Mouse (Mus musculus) c-Kit-negative CD71-positive TER-119-positive erythroid progenitor cells, embryonic 14.5 days (primary cell): ENCODE data around the gene Git1.

Source experiments
- DNase-seq: peaks from one replicate; pipeline ENCODE4 v3.0.0-alpha.2; 2013; ENCODE audit warnings: low read depth, low spot score

Git1 gene

DNA sequence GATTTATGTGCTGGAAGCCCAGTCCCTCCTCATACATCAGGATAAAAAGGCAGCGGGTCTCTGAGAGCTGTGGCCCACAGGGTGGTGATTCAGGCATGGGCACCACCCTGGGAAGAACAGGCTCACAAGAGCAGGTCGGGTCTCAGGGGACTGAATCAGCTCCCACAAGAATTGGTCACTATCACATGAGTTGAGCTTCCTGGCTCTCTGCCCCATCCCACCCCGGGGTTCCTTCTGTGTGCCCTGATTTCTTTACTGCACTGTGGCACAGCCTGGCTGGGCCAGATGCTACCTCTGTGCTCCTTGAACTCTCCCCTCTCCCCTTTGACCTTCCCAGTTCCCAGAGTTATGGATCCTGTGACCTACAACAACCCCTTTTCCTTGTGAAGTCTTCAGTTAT, 10.3 kb upstream of the Git1 start:
- DNase-seq = no peak

DNA sequence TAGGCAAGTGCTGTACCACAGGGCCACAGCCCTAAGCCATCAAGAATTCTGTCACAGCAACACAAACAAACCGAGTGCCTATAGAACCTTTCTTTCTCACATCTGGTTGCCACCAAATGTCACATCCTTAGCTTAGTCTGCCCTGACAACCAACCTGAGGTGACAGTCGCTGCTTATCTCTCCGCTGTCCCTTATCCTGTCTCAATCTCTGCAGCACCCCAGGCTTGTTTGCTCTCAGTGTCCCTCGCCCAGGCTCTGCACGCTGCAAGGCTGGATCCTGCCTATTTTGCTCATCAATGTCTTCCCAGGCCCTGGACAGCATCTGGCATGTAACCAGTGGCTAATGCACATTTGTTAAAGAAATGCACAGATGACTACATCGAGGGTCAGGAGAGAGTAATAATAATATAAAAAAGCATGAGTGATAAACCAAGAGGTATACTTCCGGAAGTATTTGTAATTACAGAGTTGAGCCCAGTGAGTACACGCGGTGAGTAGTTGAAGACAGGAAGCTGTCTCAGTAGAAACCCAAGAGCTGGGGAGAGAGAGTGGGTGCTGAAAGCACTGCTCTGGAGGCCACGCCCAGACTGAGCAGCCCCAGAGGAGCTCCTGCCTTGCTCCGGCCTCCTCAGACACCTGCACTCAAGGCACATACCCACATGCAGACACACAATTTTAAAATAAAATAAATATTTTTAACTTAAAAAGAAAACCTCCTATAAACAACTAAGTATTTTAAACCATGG, 9.7 kb upstream of the Git1 start:
- no peak for DNase-seq

GRCm38 (mm10) chr11:77485229-77485628, 8.1 kb upstream of the Git1 start:
- DNase-seq = no peak

DNA sequence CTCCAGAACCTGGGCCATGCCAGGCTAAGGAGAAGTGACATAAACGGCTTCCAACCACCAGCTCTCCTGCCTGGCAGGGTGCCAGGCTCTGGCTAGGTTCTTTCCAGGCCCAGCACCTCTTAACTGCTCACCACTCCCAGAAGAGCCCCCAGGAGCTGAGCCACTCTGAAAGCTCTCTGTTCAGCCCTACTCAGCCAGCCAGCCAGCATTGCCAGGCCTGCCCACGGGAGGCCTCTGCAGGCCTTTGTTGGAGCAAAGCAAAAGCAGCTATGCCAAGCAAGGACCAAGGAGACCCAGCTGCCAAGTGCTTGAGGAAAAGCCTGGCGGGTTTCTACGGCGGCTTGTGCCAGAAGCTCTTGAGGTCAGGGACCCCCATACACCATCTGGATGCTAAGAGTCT, 6.6 kb upstream of the Git1 start:
- DNase-seq = no peak

- DNase-seq = no peak
These were observed 4.4 kb upstream of the Git1 start for GRCm38 (mm10) chr11:77488771-77489581.

DNA sequence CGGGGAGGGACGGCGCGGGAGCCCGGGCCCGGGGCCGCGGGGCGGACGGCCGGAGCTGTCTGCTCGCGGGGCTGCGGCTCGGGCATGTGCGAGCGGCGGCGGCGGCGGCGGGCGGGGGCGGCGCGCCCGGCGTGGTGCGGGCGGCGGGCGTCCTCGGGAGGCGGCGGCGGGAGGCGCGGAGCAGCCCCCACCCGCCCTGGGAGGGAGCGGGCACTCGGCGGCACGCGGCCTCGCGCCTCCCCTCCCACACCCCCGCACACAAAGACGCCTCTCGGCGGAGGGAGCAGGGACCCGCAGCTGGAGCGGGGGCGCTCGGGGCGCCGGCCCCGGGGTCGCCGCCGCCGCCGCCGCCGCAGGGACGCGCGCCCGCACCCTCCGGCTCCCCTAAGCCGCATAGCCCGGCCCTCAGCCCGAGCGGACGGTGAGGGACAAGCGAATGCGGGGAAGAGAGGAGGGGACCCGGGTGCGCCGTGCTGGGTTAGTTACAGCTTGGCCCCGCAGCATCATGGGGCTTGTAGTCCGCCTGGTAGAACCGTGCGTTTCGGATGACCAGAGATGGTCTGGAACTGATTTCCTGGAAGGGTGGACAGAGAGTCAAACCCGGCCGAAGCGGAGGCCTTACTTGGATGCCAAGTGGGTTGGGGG, 3.6 kb upstream of the Git1 start, which contains the start of gene Ankrd13b:
Ankrd13b (minus strand) TSS at position 88 of the 645 bp plus-strand sequence.
- DNase-seq = no peak

DNA sequence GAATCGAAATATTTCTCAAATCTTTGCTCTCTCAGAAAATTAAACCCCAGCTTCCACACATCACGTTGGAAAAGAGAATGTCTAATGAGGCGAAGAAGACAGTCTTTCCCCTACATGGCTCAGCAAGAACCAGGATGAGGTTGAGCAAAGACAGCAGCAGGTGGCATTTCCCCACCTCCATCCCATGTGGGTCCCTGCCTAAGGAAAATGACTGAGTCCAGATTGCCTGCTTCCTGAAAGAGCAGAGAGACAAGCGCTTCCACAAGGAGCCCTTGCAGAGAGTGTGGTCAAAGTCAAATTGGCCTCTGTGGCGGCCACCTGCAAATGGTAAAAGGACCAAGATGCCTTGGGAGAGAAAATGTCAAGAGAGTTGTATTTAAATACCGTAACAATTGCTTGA, 2.9 kb upstream of the Git1 start:
- no peak for DNase-seq

- no peak for DNase-seq
These were observed 2.2 kb upstream of the Git1 start for GRCm38 (mm10) chr11:77491123-77491501.

DNA sequence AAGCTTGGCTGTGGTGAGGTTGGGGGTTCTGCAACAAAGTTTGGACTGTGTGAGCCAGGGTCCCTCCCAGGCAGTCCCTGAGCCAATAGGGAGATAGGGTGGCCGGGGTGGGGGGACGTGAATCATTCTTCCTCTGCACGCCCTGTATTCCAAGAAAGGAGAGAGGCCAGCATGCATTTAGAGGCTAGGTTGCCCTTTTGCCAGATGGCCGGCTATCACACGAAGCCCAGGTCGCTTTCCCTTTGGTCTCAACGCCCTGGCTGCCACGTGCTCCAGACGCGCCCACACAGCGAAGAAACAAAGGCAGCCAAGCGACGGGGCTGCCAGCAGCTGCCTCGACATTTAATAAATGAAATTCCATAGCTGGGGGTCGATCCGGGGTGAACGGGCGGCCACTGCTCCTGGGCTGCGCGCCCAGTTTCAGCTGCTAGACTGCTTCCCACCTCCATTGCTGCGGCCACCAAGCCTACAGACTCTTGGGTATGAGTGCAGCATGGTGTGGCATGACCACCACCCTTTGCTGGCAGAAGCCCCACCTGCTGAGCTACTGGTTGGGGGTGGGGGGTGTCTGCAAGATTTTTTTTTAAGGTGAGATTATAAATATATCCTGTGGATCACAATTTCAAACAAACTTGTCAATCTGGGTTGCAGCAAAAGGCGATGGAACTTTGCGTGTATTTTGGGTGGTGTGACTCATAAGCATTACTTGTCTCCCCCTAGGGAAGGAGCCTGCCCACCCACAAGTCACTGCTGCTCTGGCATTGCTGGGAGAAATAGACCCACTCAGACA, 1.7 kb upstream of the Git1 start:
- DNase-seq = no peak

- no peak for DNase-seq
These were observed 971 bp upstream of the Git1 start for GRCm38 (mm10) chr11:77492311-77492871.

GRCm38 (mm10) chr11:77492911-77493332, 440 bp upstream of the Git1 start:
- peak; percentile 70 for DNase-seq

DNA sequence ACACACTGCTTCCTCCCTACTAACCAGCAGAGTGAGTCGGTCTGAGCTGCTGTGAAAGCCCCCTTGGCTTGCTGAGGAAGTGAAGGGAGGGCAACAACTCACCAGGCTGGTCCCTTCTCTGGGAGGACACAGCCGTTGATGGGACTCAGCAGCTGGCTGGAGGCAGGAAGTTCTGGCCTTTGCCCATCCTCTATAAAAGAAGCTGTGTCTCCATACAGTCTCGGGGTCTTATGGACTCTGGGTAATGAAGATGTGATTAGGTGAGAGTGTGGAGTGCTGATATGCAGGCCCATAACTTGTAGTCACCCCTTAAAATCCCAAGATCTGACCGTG, 948 bp downstream of the Git1 start:
- no peak for DNase-seq

- DNase-seq = no peak
These were observed 1.4 kb downstream of the Git1 start for GRCm38 (mm10) chr11:77494782-77495181.

DNA sequence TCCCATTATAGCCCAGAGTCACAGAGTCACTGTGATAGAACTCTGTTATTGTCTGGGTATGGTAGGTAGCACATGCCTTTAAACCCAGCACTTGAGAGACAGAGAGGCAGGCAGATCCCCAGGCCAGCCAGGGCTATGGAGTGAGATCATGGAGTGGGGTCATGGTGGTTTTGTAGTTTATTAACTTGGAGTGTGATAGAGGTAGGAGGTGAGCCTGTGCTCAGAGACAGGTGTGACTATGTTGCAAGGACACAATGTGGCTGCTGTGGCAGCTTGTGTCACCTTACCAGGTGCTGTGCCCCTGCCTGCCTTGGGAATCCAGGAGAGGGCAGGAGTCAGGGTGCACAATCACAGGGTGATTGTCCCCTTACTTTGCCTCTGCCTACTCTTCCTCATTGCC, 2.1 kb downstream of the Git1 start:
- DNase-seq = no peak

DNA sequence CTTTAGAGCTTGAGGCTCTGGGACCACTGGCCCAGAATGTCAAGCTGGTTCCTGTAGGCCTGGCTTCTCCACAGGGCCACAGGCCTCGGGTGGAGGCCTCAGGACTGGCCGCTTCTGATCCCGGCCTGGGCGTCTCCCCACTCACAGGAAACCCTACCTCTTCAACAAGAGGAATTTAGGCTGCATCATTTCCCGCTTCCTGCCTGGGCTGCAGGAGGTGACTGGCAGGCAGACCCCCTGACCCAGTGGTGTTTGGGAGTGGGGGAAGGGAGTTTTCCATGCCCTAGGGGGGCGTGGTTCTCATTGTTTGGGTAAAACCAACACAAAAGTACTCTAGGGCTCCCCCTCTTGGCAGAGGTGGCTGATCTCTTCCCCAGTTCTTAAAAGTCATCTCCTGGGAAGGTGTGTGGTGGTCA, 4.0 kb downstream of the Git1 start:
- no peak for DNase-seq

GRCm38 (mm10) chr11:77497851-77498250, 4.5 kb downstream of the Git1 start:
- no peak for DNase-seq

- no peak for DNase-seq
These were observed 5.1 kb downstream of the Git1 start for GRCm38 (mm10) chr11:77498261-77499139.

DNA sequence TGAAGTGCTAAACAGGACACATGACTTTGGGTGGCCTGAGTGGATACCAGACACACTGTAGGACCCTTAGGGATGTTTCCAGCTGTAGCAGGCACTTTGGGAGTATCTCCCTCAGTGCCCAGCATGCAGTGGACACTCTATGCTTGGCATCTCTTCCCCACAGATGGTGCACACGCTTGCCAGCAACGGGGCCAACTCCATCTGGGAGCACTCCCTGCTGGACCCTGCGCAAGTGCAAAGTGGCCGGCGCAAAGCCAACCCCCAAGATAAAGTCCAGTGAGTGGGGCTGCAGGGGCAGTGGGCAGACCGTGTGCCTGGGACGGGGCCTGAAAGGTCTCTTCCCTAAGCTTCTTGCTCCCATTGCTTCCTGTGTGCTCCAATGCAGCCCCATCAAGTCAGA, 6.0 kb downstream of the Git1 start:
- no peak for DNase-seq

DNA sequence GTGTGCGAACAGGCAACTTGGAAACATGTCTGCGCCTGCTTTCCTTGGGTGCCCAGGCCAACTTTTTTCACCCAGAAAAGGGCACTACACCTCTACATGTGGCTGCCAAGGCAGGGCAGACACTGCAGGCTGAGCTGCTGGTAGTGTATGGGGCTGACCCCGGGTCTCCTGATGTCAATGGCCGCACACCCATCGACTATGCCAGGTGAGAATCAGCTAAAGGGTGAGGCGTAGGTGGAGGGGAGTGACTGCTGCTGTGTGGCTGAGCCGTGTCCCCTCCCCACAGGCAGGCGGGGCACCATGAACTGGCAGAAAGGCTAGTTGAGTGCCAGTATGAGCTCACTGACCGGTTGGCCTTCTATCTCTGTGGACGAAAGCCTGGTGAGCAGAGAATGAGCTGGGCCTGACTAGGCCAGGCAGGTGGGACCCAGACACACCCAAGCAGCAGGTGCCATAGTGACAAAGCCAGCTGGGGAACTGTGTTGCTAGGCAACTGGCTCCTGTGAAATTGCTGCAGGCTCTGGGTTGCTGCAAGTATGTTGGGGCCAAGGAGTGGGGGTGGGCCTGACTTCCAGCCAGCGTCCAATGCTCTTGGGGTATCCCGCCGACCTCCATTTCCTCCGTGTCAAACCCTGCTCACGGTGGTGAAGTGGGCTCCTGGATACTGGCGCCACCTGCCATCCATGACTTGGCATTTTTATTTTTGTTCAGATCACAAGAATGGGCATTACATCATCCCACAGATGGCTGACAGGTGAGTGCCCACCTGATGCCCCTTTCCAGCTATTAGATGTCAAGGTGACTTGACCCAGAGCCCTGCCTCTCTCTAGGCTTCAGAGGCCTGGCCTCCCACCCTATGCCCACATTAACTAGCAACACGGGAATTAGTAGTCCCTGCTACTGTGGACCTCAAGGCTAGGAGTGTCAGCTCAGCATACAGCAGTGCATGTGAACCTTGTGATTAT, 7.3 kb downstream of the Git1 start:
- DNase-seq = no peak
